Mouse (Mus musculus) heart, adult 11 months (tissue): ENCODE measurements around the gene Tmc6.

Source experiments
- DNase-seq: peaks from one replicate; pipeline ENCODE4 v3.0.0; 2022

Gene Tmc6

DNA sequence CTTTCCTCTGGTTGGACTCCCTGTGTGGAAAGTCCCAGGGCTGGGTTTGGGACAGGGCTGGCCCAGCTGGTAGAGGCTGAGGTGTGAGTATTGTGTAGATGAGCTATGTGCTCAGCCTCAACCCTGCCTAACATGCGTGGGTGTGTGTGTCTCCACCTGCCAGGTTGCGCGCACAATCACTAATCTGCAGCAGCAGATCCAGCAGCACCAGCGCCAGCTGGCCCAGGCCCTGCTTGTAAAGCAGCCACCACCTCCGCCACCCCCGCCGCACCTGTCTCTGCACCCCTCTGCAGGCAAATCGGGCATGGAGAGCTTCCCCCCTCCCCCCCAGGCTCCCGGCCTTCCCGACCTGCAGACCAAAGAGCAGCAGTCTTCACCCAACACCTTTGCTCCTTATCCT, 32.6 kb downstream of the Tmc6 start:
- no peak for DNase-seq

DNA sequence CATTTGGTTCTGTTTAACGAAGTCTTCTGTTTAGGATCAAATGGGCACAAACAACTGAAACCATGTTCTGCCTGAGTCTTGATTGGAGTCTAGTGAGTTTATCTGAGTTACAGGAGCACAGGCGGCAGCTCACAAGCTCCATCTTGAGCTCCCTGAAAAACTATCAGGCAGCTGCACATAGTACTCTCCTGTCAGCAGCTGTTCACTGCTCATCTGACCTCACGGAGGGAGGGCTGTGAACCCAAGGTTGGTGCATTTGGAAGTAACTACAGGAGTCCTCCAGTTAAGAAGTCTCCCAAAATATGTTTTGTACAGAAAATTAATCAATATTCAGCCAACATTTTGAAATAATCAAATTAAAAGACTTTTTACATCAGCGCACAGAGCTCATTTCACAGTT, 33.4 kb downstream of the Tmc6 start:
- DNase-seq, result no peak

DNA sequence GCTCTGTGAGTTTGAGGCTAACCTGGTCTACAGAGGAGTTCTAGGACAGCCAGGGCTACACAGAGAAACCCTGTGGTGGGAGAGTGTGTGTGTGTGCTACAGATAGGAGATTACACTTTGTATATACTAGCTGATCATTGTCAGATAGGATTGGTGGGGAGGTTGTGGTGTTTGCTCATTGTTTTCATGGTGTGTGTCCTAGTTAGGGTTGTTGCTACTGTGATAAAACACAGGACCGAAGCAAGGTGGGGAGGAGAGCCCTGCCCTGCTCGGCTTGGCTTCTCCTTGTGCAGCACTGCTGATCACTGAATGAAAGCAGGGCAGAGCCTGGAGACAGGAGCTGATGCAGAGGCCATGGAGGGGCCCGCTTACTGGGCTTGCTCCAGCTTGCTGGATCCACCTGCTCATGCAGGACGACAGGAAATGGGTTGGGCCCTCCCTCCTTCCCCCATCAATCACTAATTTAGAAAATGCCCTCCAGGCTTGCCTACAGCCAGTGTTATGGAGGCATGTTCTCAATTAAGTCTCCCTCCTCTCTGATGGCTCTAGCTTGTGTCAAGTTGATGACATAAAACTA, 38.5 kb downstream of the Tmc6 start:
- DNase-seq, result no peak

DNA sequence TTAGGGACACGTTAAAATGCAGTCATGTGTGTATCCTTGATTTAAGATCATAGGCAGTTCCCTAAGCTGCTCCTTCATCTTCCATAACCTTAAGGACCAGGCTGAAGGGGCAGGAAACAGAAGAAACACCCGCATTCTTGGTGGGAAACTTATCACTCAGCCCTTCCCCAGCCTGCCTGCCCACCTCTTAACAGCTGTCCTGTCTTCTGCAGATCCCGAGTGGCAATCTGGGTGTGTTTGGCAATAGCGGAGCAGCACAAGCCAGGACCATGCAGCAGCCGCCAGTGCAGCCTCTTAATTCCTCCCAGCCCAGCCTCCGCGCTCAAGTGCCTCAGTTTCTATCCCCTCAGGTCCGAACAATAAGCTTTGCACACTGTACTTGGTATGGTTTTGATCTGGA, 39.3 kb downstream of the Tmc6 start:
- no peak for DNase-seq

DNA sequence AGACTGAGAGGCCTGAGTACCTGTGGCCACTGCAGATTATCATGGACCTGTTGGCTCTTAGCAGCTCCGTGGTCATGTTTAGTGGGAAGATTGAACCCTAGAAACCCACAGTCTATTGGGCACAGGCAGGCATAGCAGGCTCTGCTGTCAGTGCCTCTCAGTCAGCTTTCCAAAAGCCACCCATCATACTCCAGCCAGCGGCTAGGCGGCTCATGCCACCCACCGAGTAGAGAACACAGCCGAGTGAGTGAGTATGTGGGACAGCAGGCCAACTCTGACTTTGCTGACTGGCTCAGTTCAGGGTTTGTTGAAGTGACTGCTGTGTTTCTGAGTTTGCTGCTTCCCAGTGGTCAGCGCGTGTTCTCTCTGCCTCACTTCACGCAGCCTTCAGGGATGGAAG, 39.8 kb downstream of the Tmc6 start:
- DNase-seq, result no peak

DNA sequence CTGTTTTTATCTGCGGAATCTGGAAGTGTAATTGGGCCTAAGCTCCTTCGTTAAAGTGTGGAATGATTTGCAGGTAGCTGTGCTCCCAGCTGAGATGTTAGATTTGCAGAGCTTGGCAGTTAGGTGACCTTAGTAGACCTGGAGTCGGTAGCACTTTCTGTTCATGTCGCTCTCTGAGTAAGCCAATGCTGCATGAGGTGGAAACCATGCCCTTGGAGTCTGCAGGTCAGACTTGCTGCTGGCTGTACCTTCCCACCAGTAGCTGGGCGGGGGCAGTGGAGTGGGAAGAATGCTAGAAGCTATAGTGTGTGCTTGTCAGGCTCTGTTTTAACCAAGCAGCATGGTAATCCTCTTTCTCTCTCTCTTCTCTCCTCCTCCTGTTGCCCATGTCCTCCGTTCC, 40.9 kb downstream of the Tmc6 start:
- no peak for DNase-seq

DNA sequence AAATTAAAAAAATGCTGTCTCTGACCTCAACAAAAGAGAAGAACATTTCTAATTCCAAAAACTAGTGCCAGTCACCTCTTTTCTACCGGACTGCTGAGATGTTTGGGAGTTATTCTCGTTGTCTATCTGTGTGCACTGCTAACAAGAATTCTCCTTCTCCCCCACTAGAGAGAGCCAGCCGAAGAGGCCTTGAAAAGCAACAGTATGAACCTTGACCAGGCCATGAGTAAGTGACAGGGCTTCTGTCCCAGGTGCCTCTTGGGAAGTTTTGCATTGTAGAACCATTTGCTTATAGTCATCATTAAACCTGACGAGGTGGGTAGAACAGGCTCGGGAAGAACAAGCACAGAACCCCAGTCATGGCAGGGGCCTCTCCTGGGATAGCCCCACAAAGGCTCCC, 43.9 kb downstream of the Tmc6 start:
- no peak for DNase-seq

DNA sequence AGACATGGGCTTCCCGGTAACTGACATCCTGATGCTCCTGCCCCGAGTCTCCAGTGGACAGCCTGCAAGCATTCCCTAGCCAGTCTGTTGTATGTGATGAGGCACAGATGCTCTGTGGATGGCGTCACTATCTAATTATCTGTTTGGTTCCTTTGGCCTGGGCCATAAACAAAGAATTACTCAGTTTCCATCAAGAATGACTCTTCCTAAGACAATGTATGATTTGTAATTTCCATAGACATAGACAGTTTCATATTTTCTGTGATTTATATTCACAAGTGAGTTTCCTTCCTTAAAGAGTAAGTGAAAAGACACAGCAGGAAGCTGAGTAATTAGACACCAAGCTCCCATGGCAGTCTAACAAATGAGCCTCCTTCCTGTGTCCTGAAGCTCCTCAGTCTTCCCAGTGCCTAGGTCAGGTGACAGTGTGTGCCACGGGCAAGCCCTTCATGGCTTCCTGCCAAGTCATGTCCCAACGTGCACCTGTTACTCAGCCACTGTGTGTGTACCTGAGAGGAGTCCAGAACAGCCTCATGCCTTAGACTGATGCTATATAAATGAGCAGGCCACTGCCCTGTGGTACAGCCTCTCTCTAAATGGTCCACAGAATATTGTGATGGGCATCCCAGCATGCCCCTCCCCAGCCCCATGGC, 45.8 kb downstream of the Tmc6 start:
- no peak for DNase-seq

DNA sequence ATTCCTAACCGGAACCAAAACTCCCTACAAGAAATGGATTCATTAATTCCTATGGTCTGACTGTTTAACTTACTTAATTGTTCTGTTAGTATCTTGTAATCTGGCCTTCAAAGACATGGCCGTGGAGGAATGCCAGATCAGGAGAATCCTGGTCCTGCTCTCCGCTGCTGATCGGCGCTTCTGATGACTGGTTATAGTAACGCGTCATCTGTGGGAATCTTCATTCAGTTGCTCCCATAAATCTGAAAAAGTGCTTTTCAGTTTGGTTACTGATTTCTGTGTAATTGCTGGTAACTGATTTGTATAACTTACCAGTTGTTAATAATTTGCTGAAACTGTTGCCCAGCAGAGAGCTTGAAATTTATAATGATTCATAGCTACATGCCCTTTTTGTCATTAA, 50.5 kb downstream of the Tmc6 start:
- DNase-seq, result no peak

DNA sequence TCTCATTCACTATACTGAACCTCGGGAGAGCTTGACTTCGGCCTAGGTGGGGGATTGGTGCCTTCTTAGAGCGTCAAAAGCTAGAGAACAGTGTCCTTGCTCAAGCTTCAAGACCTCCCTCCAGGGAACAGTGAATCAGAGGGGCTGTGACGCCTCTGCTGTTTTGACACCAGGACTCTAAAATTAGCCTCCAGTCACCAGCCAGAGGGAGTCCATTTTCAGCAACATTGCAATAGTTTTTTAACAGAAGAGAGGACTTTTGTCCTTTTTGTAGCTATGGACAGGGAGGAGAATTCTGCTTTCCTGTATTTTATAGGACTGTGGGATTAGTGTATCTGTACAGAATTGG, 51.5 kb downstream of the Tmc6 start:
- DNase-seq, result no peak

DNA sequence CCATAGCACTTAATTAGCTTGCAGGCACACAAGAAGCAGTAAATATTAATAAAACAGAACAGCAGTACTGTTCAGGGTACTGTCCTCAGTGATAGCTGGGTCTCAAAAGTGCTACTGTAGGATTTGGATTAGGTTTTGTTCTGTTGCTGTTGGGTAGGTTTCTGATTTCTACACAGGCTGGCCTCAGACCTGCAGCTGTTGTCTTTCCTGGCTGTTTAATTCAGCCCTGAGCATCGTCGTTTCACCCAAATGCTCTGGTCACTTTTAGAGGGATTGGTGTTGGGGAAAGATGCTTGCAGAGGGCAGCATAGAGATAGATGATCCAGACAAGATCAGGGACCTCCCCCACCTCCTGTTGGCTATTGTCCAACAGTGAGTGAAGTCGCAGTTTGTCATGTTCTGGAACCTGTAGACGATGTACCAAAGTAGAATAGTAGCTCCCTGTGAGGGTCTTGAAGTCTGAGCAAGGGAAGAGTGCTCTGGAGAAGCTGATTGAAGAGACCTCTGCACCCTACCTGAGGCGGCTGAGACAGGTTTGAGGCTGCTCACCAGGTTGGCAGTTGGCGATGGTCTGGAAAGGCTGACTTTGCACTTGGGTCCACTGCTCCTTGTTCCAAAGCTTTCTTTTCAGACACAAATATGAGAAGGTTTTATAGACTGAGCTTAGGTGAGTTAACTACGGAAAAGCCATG, 52.1 kb downstream of the Tmc6 start:
- DNase-seq, result no peak

DNA sequence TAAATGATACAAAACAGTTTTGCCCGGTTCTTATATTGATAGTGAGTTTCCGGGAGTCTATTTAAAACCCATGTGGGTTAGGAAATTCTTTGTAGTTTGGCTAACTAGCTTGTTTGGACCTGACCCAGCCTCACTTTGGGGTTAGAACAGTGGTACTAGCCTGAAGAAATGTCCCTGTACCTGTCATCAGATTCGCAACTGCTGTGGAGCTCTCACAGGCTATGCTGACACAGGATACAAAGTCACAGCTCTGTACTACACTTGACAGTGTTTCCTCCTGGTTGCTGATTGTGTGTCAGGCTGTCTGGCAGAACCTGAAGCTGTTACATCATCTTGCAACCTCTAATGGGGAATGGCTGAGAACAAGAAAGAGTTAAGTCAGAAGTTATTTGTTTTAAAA, 52.7 kb downstream of the Tmc6 start:
- DNase-seq, result no peak

DNA sequence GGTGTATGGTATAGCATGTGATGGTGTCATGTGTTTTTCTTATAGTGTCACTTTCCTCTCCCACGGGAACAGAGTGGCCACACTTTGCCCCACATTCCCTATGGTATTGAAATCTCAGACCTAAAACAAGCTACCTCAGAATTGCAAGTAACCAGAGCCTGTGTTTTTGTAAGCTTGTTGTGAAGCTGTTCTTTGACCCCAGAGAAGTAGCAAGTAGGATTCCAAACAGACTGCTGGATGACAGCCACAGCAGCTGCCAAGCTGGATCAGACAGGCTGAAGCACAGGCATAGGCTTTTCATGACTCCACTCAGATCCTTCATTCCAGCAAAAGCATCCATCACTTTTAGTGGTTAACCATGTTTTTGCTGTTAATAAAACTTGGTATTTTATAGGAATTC, 53.2 kb downstream of the Tmc6 start:
- DNase-seq, result peak; percentile 95

DNA sequence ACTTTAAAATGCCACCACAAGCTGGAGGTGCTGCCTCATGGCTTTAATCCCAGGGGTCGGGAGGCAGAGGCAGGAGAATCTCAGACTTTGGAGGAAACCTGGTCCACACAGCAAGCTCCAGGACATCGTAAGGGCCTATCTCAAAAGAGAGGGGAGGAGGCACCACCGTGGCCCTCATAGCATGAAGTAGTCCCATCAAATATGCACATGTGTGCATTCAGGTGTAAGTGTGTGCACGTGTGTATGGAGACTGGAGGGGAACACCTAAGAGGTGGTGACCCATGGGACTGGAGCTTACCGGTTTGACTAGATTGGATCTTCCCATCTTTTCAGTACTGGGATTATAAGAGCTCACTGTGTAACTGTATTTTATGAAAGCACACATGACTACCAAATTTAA, 53.8 kb downstream of the Tmc6 start:
- DNase-seq, result no peak

DNA sequence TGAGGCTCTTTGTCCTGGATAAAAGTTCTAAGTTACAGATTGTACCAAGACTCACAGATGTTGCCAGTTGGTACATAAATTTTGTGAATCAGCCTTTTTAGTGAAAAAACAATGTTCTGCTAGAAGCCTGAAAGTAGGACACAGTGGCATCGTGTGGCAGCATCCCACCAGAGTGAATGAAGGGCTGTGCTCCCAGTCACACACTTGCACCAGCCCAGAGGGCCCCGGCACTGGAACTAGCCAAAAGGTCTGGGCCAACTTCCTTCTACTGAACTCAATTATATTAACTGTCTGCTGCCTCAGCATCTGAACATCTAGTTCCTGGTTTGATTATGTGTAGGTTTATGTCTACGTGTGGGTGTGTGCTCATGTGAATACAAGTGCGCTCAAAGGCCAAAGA, 55.0 kb downstream of the Tmc6 start:
- no peak for DNase-seq

DNA sequence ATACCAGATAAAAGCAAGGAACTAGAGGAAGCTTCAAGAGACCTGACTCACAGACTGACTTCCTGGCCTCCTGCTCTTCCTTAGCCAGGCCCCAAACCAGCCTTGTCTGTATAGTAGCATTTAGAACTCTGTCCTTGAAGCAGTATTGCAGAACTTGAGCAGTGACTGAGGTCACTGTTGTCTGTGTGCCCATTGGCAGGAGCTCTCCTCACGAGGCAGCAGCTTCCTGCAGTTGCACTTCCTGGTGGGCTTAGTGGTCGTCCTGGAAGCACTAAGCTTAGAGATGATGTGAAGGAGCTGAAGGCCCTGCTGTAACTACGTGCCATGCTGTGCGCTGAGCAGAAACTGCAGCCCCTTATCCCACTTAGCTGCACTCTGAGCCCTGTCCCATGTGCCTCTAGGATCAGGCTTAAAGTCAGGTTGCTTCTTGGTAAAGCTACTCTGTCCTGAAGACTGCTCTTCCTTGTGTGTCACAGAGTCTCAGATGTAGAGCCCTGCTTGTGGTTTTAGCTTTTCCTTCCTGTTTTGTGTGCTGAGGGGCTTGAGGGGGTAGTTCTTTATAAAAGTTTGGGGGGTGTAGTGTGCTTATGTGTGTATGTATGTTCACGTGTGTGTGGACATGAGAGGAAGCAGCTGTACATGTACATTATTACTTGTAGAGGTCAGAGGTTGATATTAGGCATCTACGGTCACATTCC, 57.2 kb downstream of the Tmc6 start:
- DNase-seq, result no peak

DNA sequence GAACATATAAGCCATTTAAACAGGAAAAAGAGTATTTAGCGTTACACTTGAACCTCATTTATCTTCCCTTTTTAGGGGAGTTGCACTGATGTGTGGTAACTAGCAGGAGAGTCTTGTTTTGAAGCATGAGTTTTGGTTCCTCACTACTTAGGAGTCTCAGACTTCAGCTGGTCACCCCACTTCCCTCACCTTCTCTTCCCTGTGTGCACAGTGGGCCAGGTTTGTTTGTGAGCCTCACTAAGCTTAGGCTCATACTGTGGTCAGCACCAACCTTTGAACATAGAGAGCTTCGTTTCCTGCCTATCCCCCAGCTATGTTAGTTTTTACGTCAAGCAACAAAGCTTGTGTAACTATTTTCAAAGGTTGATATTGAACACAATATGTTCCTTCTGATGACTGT, 63.2 kb downstream of the Tmc6 start:
- no peak for DNase-seq
